Mouse (Mus musculus): Measurements from ENCODE around the gene Cd55. TPM values are rescaled to one million over a fixed set of nuclear protein-coding genes. Genes with fewer than 3 reads are reported as not detected.
A peak's percentile ranks its signal among the peaks of the same experiment; 100 is the strongest.
"Not testable (repeated sequence)": the region's sequence is repeated elsewhere in the genome, so short reads cannot be mapped to it uniquely, and the experiment has no call there.

Gene Cd55
- total RNA-seq, 2 experiments from 2014 or later = 7.0 to 8.1 TPM

DNA sequence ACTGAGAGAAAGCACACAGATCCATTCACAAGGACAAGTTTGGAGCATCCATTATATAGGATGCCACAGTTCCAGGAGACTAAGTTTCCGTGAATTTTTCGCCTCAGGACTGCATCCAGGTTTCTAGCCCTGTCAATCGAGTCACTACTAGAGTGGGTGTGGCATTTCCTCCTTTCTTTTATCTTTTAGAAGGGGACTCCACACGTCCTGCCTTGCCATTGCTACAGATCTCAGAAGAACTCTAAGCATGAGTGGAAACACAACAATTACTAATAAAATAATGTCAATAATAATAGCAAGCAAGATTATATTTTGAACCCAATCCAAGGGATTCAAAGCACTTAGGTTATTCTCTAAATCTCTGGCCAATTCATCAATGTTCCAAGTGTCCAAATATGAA, 31.6 kb downstream of the Cd55 start:
- no peak for DNase-seq (ENCODE audit: extremely low spot score in 1 of 2, low spot score in 2 of 2)
- intact Hi-C loops (cut with DNase I) = no loop called here

GRCm38 (mm10) chr1:130428667-130429066, 33.9 kb downstream of the Cd55 start:
- DNase-seq (ENCODE audit: extremely low spot score in 1 of 2, low spot score in 2 of 2); intact Hi-C loops (cut with DNase I): not testable (repeated sequence)

GRCm38 (mm10) chr1:130427175-130427853, 35.2 kb downstream of the Cd55 start:
- intact Hi-C loops (cut with DNase I); DNase-seq (ENCODE audit: extremely low spot score in 1 of 2, low spot score in 2 of 2): not testable (repeated sequence)

GRCm38 (mm10) chr1:130422664-130423111, 39.9 kb downstream of the Cd55 start, which contains the start of gene Cd55b:
TSS of gene Cd55b (minus strand) at chr1:130423009.
- intact Hi-C loops (cut with DNase I) = no loop called here
- DNase-seq (ENCODE audit: extremely low spot score in 1 of 2, low spot score in 2 of 2) = peak; percentile 6 to 53

DNA sequence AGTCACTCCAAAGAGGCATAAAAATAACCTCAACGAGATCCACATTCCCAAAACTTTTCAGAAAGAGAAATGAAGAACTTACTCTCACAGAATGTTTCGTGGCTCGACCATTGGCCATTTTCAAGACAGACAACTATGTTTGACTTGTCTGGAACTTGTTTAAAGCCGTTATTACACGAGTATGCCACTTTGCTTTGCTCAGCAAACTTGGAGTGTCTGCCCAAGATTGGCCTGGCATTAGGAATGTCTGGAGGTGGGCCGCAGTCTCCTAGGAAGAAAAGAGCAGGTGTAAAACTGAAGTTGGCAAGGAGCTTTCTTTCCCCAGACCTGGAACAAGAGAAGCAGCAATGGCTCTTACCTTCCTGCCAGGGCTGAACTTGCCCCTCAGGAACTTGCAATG, 40.5 kb downstream of the Cd55 start:
- intact Hi-C loops (cut with DNase I); DNase-seq (ENCODE audit: extremely low spot score in 1 of 2, low spot score in 2 of 2): not testable (repeated sequence)

- intact Hi-C loops (cut with DNase I); DNase-seq (ENCODE audit: extremely low spot score in 1 of 2, low spot score in 2 of 2): not testable (repeated sequence)
Observed at GRCm38 (mm10) chr1:130397109-130397508, 65.4 kb downstream of the Cd55 start.

Other genes starting within 250 kb of the Cd55 start
- not detected for gene Cd55b, start 39.7 kb downstream of the Cd55 start, total RNA-seq (2021)
- gene Zp3r, start 166.9 kb upstream of the Cd55 start, total RNA-seq (2021) = not detected
- not detected for gene C4bp, start 198.9 kb upstream of the Cd55 start, total RNA-seq (2021)